Mouse (Mus musculus): ENCODE measurements at regions not wholly inside any gene's neighbourhood (a gene's known extent, or its start where the extent isn't known, plus 50 kb on each side); places are given as distances from the start of the nearest gene placed in this dataset.

DNA sequence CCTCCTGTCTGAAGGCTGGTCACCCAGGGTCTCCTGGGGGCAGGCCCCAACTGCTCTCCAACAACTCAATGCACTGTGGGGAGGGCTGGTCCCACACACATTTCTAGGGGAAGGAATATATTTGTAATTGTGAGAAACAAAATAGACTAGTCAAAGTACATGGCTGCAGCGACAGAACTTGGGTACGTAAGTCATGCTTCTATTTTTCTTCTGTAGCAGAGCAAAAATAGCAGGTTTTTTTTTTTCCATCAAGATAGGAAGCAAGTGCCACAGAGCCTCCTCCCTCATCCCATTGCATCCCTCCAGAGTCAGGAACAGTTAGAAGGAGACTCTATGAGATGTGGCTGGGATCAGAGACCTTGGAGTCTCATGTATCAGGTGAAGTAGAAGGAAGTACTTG lies 124.9 kb upstream of the Tnr start:
- Histone ChIP-seq H3K9me3 (replicated peaks) (no peaks in the 10 kb centered on the region), H3K27me3 (replicated peaks) (0 out of 2 replicates have a peak, but pooled peaks cover 6% of the 10 kb centered on the region), H3K9ac (no peak overlapping the region), H3K36me3 (no peaks in the 10 kb centered on the region), H3K27ac (ENCODE audit: poor library complexity, severe bottlenecking) (no peak overlapping the region), H3K4me3 (no peak overlapping the region), H3K4me2 (no peak overlapping the region), H3K4me1 (replicated peaks) (no peaks in the 10 kb centered on the region)
- WGBS: 89% methylated on average over 2 of the region's 2 CpGs
- ATAC-seq (ENCODE audit: insufficient number of reproducible peaks, low FRiP score): no peak

DNA sequence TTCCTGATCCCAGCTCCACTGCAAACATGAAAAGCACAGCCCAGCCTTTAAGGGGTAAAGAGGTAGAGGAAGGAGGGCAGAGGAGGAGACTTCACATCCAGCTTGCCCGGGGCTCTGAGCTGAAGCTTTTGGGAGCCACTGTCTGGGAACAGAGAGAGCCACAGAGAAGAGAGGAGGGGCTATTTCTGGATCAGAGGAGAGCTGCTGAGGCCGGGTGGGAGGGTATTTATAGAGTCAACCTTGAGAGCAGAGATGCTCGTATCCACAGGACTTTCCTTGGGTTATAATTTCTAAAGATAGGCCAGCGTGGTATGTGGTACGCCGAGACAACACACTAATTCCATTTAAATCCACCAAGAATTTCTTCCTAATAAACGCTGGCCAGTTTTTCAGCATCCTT lies 117.3 kb upstream of the Tnr start:
- Histone ChIP-seq H3K4me1 (replicated peaks) (peaks cover 16% of the 10 kb centered on the region), H3K36me3 (no peaks in the 10 kb centered on the region), H3K27ac (ENCODE audit: poor library complexity, severe bottlenecking) (no peak overlapping the region; the same call in 1 of the 2 replicates), H3K4me2 (peak overlapping the region; percentile 38; the same call in 1 of the 2 replicates), H3K9ac (no peak overlapping the region), H3K9me3 (replicated peaks) (no peaks in the 10 kb centered on the region), H3K27me3 (replicated peaks) (no peaks in the 10 kb centered on the region), H3K4me3 (no peak overlapping the region)
- 45% methylated on average over 7 of the region's 7 CpGs for WGBS
- no peak for ATAC-seq (ENCODE audit: insufficient number of reproducible peaks, low FRiP score)

DNA sequence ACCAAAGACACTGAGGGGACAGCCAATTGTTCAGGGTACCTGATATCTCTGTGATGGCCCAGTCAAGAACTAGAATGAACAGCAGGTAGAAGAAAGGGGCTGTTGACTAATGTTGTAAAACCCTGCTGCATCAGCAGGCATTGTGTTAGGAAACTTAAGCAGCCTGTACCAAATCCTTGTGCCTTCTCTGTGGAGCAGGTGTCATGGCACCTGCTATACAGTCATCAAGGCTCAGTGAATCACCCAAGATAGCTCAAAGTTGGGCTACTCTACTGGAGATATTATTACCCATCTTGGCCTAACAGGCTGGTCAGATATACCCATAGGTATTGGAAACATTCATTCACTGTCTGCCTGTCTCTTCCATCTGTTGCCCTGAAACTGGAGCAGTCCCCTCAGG lies 116.8 kb upstream of the Tnr start:
- ATAC-seq (ENCODE audit: insufficient number of reproducible peaks, low FRiP score): no peak
- H3K9ac ChIP-seq: no peak overlapping the region
- H3K9me3 ChIP-seq (replicated peaks): no peaks in the 10 kb centered on the region
- no peak overlapping the region for H3K4me3 ChIP-seq
- no peak overlapping the region for H3K27ac ChIP-seq (ENCODE audit: poor library complexity, severe bottlenecking)
- H3K4me2 ChIP-seq: no peak overlapping the region
- H3K27me3 ChIP-seq (replicated peaks): no peaks in the 10 kb centered on the region
- H3K4me1 ChIP-seq (replicated peaks): peaks cover 16% of the 10 kb centered on the region
- no peaks in the 10 kb centered on the region for H3K36me3 ChIP-seq

DNA sequence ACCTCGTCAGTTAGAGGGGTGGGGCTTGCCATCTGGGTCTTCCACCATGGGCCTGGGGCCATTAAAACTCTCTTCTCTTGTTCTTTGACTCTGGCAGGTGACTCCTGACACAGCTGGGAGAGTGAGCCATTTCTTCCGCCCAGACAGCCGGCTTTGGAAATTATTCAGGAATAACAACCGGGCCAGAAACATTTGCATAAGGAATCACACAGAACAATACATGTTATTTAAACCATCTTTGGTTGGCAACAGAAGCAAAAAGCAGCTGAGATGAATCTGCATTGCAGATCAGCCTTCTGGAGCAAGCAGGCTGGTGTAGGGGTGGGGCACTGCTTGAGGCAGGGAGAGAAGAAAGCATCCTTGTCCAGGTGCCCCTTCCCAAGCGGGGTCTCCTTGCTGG lies 110.2 kb upstream of the Tnr start:
- no peaks in the 10 kb centered on the region for H3K4me1 ChIP-seq (replicated peaks)
- ATAC-seq (ENCODE audit: insufficient number of reproducible peaks, low FRiP score): no peak
- no peak overlapping the region for H3K4me3 ChIP-seq
- H3K9ac ChIP-seq: no peak overlapping the region
- no peak overlapping the region for H3K4me2 ChIP-seq
- no peaks in the 10 kb centered on the region for H3K36me3 ChIP-seq
- H3K9me3 ChIP-seq (replicated peaks): no peaks in the 10 kb centered on the region
- WGBS: 78% methylated on average over 5 of the region's 5 CpGs
- no peaks in the 10 kb centered on the region for H3K27me3 ChIP-seq (replicated peaks)
- no peak overlapping the region for H3K27ac ChIP-seq (ENCODE audit: poor library complexity, severe bottlenecking)

DNA sequence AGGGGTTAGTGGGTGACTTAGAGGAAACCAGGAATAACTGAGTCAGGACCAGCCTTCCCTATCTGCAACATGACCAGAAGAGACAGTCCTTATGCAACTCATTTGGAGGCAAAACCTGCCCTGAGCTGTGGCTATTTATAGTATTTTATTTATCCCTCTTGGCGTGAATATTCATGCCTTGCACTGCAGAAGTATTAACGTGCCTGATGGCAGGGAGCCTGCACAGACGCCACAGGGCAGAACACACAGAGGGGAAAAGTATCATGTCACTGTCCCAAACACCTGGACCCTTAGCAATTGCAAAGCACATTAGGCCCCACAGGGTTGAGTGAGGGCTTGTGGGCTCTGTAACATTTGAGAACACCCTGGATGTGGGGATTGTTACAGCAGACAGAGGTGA lies 107.9 kb upstream of the Tnr start:
- Histone ChIP-seq H3K27me3 (replicated peaks) (no peaks in the 10 kb centered on the region), H3K9me3 (replicated peaks) (no peaks in the 10 kb centered on the region), H3K9ac (no peak overlapping the region), H3K36me3 (no peaks in the 10 kb centered on the region), H3K4me2 (no peak overlapping the region), H3K4me3 (no peak overlapping the region), H3K4me1 (replicated peaks) (no peaks in the 10 kb centered on the region), H3K27ac (ENCODE audit: poor library complexity, severe bottlenecking) (no peak overlapping the region)
- no peak for ATAC-seq (ENCODE audit: insufficient number of reproducible peaks, low FRiP score)
- 50% methylated on average over 3 of the region's 3 CpGs for WGBS

DNA sequence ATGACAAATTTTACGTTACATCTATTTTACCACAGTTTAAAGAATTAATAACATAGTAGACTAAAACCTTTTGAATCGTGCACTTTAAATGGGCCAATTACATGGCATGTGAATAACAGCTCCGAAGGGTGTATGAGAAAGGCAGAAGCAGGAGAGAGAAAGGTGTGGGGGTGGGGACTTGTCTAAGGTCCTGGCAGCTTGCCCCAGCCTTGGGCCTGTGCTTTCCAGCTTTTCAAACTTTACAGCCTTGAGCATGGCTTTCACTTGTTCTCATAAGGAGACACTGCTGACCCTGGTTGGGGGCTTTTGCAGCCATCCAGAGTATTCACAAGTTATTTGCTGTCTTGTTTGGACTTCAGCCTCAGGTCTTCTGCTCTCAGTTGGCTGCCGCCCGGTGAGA lies 106.4 kb upstream of the Tnr start:
- no peaks in the 10 kb centered on the region for H3K9me3 ChIP-seq (replicated peaks)
- H3K36me3 ChIP-seq: no peaks in the 10 kb centered on the region
- H3K4me3 ChIP-seq: no peak overlapping the region
- ATAC-seq (ENCODE audit: insufficient number of reproducible peaks, low FRiP score): no peak
- H3K27ac ChIP-seq (ENCODE audit: poor library complexity, severe bottlenecking): no peak overlapping the region
- no peaks in the 10 kb centered on the region for H3K27me3 ChIP-seq (replicated peaks)
- 85% methylated on average over 5 of the region's 5 CpGs for WGBS
- no peak overlapping the region for H3K4me2 ChIP-seq
- H3K4me1 ChIP-seq (replicated peaks): no peaks in the 10 kb centered on the region
- H3K9ac ChIP-seq: no peak overlapping the region

DNA sequence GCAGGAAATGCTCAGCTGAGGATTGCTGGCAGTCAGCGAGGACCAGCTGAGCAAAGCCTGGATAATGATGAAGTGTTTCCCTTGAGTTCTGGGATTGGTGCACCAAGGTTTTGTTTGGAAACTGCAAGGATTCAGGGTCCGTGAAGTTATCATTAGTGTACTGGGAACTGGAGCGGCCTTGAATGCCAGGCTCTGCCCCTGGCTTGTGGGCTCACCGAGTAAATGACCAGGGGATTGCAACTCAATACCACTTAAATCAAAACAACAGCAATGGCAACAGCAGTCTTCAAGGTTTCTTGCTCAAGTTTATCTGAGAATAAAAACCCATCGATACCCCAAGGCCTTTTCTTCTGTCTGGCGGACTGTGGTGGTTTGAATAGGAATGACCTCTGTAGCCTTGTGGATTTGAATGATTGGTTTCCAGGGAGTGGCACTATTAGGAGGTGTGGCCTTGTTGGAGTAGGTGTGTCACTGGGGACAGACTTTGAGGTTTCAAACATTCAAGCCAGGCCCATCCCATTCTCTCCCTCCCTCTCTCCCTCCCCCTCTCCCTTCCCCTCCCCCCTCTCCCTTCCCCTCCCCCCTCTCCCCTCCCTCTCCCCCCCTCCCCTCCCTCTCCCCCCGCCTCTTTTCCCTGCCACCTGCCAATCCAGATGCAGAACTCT lies 104.1 kb upstream of the Tnr start:
- H3K27me3 ChIP-seq (replicated peaks): no peaks in the 10 kb centered on the region
- H3K4me3 ChIP-seq: no peak overlapping the region

DNA sequence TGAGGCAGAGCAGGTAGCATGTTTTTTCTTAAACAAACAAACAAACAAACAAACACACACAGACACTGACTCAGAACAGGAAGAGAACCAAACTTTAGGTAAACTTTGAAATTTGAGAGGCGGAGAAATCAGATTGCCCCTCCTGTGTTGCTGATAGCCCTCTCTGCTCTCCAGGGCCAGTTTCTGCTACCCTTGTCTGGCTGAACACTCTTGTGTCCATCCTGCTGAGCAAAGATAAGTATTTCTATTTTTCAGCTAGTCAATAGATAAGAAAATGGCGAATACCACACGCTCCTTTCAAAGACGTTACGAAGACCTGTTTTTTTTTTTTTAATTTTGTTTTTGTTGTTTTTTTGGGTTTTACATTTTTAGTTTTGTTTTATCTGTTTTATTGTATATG lies 103.4 kb upstream of the Tnr start:
- Histone ChIP-seq H3K9ac (no peak overlapping the region), H3K9me3 (replicated peaks) (no peaks in the 10 kb centered on the region), H3K36me3 (no peaks in the 10 kb centered on the region), H3K27ac (ENCODE audit: poor library complexity, severe bottlenecking) (no peak overlapping the region), H3K4me1 (replicated peaks) (no peaks in the 10 kb centered on the region), H3K27me3 (replicated peaks) (no peaks in the 10 kb centered on the region), H3K4me3 (no peak overlapping the region), H3K4me2 (no peak overlapping the region)
- WGBS: 63% methylated on average over 5 of the region's 5 CpGs
- no peak for ATAC-seq (ENCODE audit: insufficient number of reproducible peaks, low FRiP score)

More for the DNA sequence above, 104.1 kb upstream of the Tnr start:
- ATAC-seq (ENCODE audit: insufficient number of reproducible peaks, low FRiP score): no peak
- no peak overlapping the region for H3K4me2 ChIP-seq
- no peak overlapping the region for H3K27ac ChIP-seq (ENCODE audit: poor library complexity, severe bottlenecking)
- no peaks in the 10 kb centered on the region for H3K9me3 ChIP-seq (replicated peaks)
- H3K9ac ChIP-seq: no peak overlapping the region
- WGBS: 81% methylated on average over 6 of the region's 7 CpGs
- H3K36me3 ChIP-seq: no peaks in the 10 kb centered on the region
- no peaks in the 10 kb centered on the region for H3K4me1 ChIP-seq (replicated peaks)

DNA sequence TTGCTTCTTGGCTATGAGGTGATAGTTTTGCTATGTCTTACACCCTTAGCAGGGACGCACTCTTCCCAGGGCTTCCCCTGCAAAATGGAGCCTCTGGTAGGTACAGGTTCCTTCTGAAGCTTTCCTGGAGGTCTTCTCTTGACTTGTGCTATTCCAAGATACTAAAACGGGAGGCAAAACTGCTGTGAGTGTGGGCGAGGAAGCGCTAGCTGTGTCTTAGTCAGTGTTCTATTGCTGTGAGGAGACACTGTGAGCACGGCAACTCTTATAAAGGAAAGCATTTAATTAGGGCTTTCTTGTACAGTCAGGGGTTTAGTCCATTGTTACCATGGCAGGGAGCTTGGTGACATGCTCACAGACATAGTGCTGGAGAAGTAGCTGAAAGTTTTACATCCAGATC lies 99.9 kb upstream of the Tnr start:
- Histone ChIP-seq H3K27me3 (replicated peaks) (no peaks in the 10 kb centered on the region), H3K4me2 (no peak overlapping the region), H3K36me3 (no peaks in the 10 kb centered on the region), H3K9me3 (replicated peaks) (no peaks in the 10 kb centered on the region), H3K27ac (ENCODE audit: poor library complexity, severe bottlenecking) (no peak overlapping the region), H3K4me3 (no peak overlapping the region), H3K9ac (no peak overlapping the region), H3K4me1 (replicated peaks) (no peaks in the 10 kb centered on the region)
- 81% methylated on average over 5 of the region's 5 CpGs for WGBS
- ATAC-seq (ENCODE audit: insufficient number of reproducible peaks, low FRiP score): no peak

DNA sequence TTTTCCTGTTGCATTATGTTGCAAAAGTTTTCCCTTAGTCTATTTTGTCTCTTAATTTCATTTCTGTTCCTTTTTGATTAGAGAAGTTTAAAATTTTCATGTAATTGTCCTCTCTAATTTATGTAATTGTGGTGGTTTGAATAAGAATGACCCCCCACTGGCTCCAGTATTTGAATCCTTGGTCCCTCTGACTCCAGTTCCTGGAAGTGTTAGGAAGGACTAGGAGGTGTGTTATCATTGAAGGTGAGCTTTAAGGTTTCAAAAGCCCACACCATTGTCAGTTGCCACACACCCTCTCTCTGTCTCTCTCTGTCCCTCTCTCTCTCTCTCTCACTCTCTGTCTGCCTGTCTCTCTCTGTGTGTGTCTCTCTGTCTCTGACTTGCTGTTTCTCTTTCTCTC lies 93.6 kb upstream of the Tnr start:
- no peaks in the 10 kb centered on the region for H3K27me3 ChIP-seq (replicated peaks)
- no peak overlapping the region for H3K4me2 ChIP-seq
- ATAC-seq (ENCODE audit: insufficient number of reproducible peaks, low FRiP score): no peak
- H3K9me3 ChIP-seq (replicated peaks): no peaks in the 10 kb centered on the region
- no peak overlapping the region for H3K27ac ChIP-seq (ENCODE audit: poor library complexity, severe bottlenecking)
- no peaks in the 10 kb centered on the region for H3K36me3 ChIP-seq
- H3K4me1 ChIP-seq (replicated peaks): no peaks in the 10 kb centered on the region
- H3K4me3 ChIP-seq: no peak overlapping the region
- H3K9ac ChIP-seq: no peak overlapping the region

DNA sequence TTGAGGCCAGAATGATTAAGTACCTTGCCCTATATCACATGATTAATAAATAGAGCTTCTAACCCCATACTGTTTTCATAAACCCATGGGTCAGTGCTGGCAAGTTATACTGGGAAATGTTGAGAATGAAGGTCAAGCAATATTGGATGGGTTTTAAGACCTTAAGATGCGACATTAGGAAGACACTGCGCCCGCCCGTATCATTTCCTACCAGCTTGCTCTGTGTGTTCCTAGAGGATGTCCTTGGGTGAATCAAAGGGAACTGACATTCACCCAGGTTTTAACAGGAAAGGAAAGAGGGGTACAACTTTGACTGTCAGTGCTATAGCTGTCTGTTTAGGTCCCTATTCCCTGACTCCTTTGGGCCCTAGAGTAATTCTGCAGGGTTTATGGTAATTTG lies 90.0 kb upstream of the Tnr start:
- Histone ChIP-seq H3K27ac (ENCODE audit: poor library complexity, severe bottlenecking) (no peak overlapping the region), H3K4me2 (no peak overlapping the region), H3K4me1 (replicated peaks) (no peaks in the 10 kb centered on the region), H3K36me3 (no peaks in the 10 kb centered on the region), H3K9me3 (replicated peaks) (no peaks in the 10 kb centered on the region), H3K4me3 (no peak overlapping the region), H3K9ac (no peak overlapping the region), H3K27me3 (replicated peaks) (no peaks in the 10 kb centered on the region)
- ATAC-seq (ENCODE audit: insufficient number of reproducible peaks, low FRiP score): no peak
- WGBS: 89% methylated on average over 4 of the region's 4 CpGs

DNA sequence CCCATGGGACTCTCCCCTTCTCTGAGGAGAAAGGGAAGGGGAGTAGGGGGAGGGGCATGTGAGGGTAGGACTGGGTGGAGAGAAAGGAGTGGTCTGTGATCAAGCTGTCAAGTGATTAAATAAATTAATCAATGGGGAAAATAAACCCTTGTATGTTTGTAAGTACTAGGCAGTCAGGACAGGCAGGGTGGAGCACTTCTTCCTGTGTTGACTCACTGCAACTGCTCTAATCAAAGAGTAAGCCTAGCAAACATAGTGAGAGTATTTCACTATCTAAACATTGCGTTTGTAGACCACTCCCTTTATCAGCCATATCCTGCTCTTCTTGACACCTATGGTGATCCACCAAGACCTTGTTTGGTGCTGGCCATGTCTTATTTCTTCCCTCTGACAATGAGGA lies 82.8 kb upstream of the Tnr start:
- H3K27ac ChIP-seq (ENCODE audit: poor library complexity, severe bottlenecking): no peak overlapping the region
- 28% methylated on average over 1 of the region's 1 CpGs for WGBS
- no peak overlapping the region for H3K9ac ChIP-seq

More for the DNA sequence above, 82.8 kb upstream of the Tnr start:
- no peak overlapping the region for H3K4me3 ChIP-seq
- no peaks in the 10 kb centered on the region for H3K27me3 ChIP-seq (replicated peaks)
- H3K9me3 ChIP-seq (replicated peaks): no peaks in the 10 kb centered on the region
- no peak overlapping the region for H3K4me2 ChIP-seq
- H3K36me3 ChIP-seq: no peaks in the 10 kb centered on the region
- ATAC-seq (ENCODE audit: insufficient number of reproducible peaks, low FRiP score): no peak
- H3K4me1 ChIP-seq (replicated peaks): no peaks in the 10 kb centered on the region

Measured in heart, embryonic 12.5 days (tissue).